ENCODE assay signal across 1 mouse cellular context in the genomic region with DNA sequence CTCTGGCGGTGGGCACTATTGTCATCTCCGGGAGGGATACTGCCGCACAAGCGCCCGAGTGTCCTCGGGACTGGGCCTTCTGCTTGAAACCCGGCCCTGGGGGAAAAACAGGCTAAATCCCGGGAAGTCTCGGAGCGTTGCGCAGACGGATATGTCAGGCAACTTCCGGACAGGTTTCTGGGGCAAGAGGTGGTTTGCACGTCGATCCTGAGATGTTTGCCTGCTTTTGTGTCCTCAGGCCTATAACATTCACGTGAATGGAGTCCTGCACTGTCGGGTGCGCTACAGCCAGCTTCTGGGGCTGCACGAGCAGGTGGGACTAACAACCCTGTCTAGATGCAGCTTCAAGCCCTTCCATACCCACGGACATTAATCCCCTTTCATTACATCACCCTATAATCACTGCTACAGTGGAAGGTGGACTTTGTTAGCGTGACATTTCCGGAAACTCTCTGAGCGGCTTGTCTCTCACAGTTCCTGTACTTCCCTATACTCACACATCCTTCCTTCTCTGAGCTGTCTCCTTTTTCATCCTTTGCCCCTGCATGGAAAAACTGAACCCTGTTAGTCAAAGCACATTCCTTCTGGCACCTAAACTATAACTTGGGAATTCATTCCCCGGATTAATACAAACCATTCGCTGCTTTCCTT.
A peak's percentile ranks its signal among the peaks of the same experiment; 100 is the strongest.
TF ChIP-seq lines count a peak whose summit lies in the region.

No protein-coding gene starts in this region.

TF ChIP-seq in CH12.LX, 34 proteins besides CTCF, POLR2A, EP300 and RAD21:
- TF ChIP-seq MAZ (IDR thresholded peaks at IDR 0.05; ENCODE audit: low read depth, low read length) (no peak), NELFE (IDR thresholded peaks at IDR 0.05; ENCODE audit: low read depth, low read length) (no peak), ELF1 (IDR thresholded peaks at IDR 0.05; ENCODE audit: low read depth, low read length) (peak; percentile 32; the same call in 1 of the 2 replicates), IRF4 (IDR thresholded peaks at IDR 0.05; ENCODE audit: low read depth, low read length) (no peak), USF2 (conservative IDR thresholded peaks at IDR 0.05; ENCODE audit: low read depth, low read length) (no peak), NRF1 (IDR thresholded peaks at IDR 0.05; ENCODE audit: low read depth, low read length) (no peak), JUND (conservative IDR thresholded peaks at IDR 0.05; ENCODE audit: low read depth, low read length) (no peak), MXI1 (IDR thresholded peaks at IDR 0.05; ENCODE audit: low read depth, low read length) (peak; percentile 46; the same call in 1 of the 2 replicates), ETS1 (conservative IDR thresholded peaks at IDR 0.05; ENCODE audit: low read depth, low read length) (no peak), ZMIZ1 (IDR thresholded peaks at IDR 0.05; ENCODE audit: low read depth, low read length) (0 out of 2 replicates have a peak, but pooled peaks have one; percentile 33), MYC (IDR thresholded peaks at IDR 0.05; ENCODE audit: low read depth, low read length) (no peak), SIN3A (IDR thresholded peaks at IDR 0.05; ENCODE audit: low read length) (peak; percentile 55; the same call in 1 of the 2 replicates), TCF12 (IDR thresholded peaks at IDR 0.05; ENCODE audit: low read depth, low read length) (no peak), UBTF (IDR thresholded peaks at IDR 0.05; ENCODE audit: low read depth, low read length) (no peak), GABPA (IDR thresholded peaks at IDR 0.05; ENCODE audit: insufficient replicate concordance, low read depth, low read length) (no peak), JUN (IDR thresholded peaks at IDR 0.05; ENCODE audit: insufficient read depth, low read depth, low read length) (no peak), PAX5 (IDR thresholded peaks at IDR 0.05; ENCODE audit: low read length) (no peak), ZC3H11A (IDR thresholded peaks at IDR 0.05; ENCODE audit: low read depth, low read length) (no peak), TBP (conservative IDR thresholded peaks at IDR 0.05; ENCODE audit: low read depth, low read length) (no peak), USF1 (IDR thresholded peaks at IDR 0.05; ENCODE audit: low read depth, low read length) (no peak), BHLHE40 (IDR thresholded peaks at IDR 0.05; ENCODE audit: low read depth, low read length) (peak; percentile 24; the same call in 1 of the 2 replicates), MAFK (IDR thresholded peaks at IDR 0.05; ENCODE audit: insufficient replicate concordance, low read length) (no peak), CHD2 (IDR thresholded peaks at IDR 0.05; ENCODE audit: low read length) (no peak), ZKSCAN1 (IDR thresholded peaks at IDR 0.05; ENCODE audit: borderline replicate concordance, low read depth, low read length) (no peak), MEF2A (IDR thresholded peaks at IDR 0.05; ENCODE audit: borderline replicate concordance, low read depth, low read length) (no peak), POLR2AphosphoS2 (IDR thresholded peaks at IDR 0.05; ENCODE audit: low read depth, low read length) (no peak), RCOR1 (conservative IDR thresholded peaks at IDR 0.05; ENCODE audit: low read depth, low read length) (0 out of 2 replicates have a peak, but pooled peaks have one; percentile 38), KAT2A (IDR thresholded peaks at IDR 0.05; ENCODE audit: insufficient replicate concordance, low read length) (no peak), HCFC1 (IDR thresholded peaks at IDR 0.05; ENCODE audit: low read depth, low read length) (peak; percentile 35), E2F4 (IDR thresholded peaks at IDR 0.05; ENCODE audit: insufficient replicate concordance, low read depth, low read length) (no peak), CHD1 (IDR thresholded peaks at IDR 0.05; ENCODE audit: low read depth, low read length) (no peak), ZNF384 (IDR thresholded peaks at IDR 0.05; ENCODE audit: low read depth, low read length) (no peak), MAX (IDR thresholded peaks at IDR 0.05; ENCODE audit: low read length) (no peak), SMC3 (IDR thresholded peaks at IDR 0.05; ENCODE audit: low read depth, low read length) (no peak)
